Mouse (Mus musculus): ENCODE data around the gene Flcn. TPM values are rescaled to one million over a fixed set of nuclear protein-coding genes. Genes with fewer than 3 reads are reported as not detected.
A peak's percentile ranks its signal among the peaks of the same experiment; 100 is the strongest.

Gene Flcn
- total RNA-seq, 2 experiments from 2014 or later, result 28.2 to 28.8 TPM

DNA sequence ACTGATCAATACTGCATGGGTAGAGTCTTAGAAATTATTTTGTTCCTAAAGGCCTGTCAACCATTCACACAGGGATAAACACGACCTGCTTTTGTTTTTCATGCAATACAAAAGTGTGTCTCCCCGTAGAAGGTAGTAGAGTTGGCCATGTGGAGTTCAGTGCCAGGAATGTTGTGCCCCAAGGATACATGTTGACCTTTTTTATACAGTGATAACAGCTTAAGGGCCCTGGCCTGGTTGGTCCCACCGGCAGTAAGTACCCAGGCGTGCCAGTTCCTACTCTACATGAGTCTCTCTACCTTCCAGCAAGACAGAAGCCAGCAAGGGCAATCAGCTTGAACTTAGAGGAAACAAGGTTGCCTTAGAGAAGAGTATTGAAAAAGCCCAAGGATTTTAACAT, 36.9 kb downstream of the Flcn start:
- DNase-seq (ENCODE audit: low spot score in 2 of 2), result no peak

GRCm38 (mm10) chr11:59772291-59772690, 37.5 kb downstream of the Flcn start:
- no peak for DNase-seq (ENCODE audit: low spot score in 2 of 2)

- no peak for DNase-seq (ENCODE audit: low spot score in 2 of 2)
Observed at GRCm38 (mm10) chr11:59770753-59771152, 39.1 kb downstream of the Flcn start.

DNA sequence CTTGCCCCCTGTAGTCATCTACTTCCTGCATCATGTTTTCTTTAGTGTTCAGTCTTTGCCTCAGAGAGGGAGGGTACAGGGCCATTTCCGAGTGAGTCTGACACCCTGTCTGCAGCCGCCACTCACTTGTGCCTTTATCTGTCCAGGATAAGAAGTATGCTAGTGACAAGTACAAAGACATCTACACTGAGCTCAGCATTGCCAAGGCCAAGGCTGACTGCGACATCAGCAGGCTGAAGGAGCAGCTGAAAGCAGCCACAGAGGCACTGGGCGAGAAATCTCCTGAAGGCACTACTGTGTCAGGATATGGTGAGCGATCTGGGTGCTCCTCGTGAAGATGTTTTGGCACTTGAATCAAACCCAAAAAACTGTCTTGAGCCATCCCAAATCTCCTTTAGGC, 40.1 kb downstream of the Flcn start:
- DNase-seq (ENCODE audit: low spot score in 2 of 2), result no peak

DNA sequence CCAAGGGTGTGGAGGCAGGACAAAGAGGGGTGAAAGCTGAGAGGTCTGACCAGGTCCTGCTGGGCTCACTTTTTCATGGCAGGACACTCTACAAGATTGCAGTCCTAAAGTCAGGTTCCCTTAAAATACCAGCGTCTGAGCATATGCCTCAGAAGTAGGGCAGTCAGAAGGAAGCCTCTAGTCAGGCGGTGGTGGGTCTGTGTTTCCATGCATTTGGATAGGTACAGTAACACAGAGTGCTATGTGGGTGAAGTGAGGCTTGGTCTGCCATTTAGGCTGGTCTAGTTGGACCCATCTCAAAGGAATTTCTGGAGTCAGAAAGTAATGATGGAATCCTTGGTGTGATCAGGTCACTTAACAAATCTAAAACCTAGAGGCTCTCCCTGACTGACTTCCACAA, 40.5 kb downstream of the Flcn start:
- no peak for DNase-seq (ENCODE audit: low spot score in 2 of 2)

GRCm38 (mm10) chr11:59760796-59761195, 49.0 kb downstream of the Flcn start:
- DNase-seq (ENCODE audit: low spot score in 2 of 2), result no peak

DNA sequence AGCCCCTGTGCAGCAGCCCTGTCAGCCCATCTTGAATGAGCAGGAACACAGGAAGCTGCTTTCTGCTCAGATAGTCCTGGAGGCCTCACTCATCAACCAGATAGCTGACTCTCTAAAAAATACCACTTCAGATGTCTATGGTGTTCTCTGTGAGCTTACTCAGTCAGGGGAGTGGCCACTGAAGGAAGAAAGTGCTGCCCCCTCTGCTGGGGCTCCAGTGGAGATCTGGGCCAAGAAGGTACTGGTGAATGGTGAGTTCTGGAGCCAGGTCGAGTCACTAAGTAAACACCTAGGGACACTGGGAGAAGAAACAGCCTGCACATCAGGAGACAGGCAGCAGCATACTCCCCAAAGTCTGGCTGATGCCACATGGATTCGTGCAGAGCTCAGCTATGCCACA, 50.2 kb downstream of the Flcn start:
- DNase-seq (ENCODE audit: low spot score in 2 of 2), result no peak

DNA sequence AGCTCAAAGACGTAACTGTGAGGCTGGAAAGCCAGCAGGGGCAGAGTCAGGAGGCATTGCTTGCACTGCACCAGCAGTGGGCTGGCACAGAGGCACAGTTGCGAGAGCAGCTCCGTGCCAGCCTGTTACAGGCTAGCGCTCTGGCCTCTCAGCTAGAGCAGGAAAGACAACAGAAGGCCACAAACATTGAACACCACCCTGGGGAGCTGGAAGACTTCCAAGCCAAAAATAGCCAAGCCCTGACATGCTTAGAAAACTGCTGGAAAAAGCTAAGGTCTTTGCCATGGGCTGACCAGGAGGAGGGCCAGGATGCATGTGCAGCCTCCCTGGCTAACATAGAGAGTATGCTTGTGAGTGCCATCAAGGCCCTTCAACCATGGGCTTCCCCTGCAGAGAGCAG, 50.6 kb downstream of the Flcn start:
- DNase-seq (ENCODE audit: low spot score in 2 of 2), result peak in 1 of 2 experiments; percentile 40

GRCm38 (mm10) chr11:59758191-59758985, 51.4 kb downstream of the Flcn start:
- no peak for DNase-seq (ENCODE audit: low spot score in 2 of 2)

DNA sequence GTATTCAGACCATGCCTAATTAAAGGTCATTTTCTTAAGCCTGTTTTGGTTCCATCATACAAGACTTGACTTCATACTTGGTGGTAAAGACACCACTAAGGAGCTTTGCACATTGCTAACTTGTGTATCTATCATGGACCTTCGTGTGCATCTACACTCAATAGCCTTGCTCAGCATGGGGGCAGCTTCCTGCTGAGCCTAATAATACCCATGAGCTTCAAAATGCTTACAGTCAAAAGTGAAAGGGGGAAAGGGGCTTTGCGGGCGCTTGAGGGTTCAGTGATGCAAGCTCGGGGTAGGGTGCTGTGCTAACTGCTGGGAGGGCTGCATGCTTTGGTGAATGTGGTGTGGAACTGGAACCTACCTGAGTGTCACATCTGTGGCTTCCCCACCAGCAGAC, 53.5 kb downstream of the Flcn start:
- DNase-seq (ENCODE audit: low spot score in 2 of 2), result no peak

DNA sequence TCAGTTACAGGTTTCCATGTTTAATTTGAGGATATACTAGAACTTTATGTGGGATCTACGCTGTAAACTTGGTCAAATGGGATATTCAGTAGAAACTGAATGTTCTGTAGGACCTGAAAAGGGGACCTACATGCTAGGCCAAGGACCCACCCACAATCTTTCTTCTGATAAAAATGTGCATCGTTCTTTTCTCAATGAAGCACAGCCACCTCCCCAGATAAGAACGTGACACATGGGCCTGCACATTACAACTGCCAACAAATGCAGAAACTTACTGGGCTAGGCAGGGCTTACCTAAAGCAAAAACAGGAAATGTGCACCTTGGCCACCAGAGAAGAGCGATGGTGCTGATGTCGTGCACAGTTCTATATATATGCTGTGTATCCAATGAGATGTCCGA, 55.3 kb downstream of the Flcn start:
- DNase-seq (ENCODE audit: low spot score in 2 of 2), result no peak

DNA sequence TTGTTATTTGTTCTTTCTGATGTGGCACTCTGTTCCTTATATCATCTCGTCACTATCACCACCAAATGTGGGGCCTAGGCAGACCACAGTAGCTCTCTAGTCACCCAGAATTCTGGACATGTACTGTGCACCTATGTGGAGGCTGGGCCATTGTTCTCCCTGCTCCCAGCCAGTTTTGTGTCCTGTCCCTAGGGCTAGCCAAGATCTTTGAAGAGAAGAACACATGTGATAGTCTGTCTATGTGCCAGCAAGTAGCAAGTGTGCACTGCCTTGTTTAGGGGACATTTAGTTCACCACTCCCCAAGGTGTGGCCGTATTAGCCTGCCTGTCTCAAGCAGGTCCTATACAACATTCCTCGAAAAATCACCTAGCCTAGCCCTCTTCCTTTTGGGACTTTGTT, 60.8 kb downstream of the Flcn start:
- DNase-seq (ENCODE audit: low spot score in 2 of 2), result no peak

- DNase-seq (ENCODE audit: low spot score in 2 of 2), result peak in 1 of 2 experiments; percentile 34
Observed at GRCm38 (mm10) chr11:59746614-59747013, 63.2 kb downstream of the Flcn start.

DNA sequence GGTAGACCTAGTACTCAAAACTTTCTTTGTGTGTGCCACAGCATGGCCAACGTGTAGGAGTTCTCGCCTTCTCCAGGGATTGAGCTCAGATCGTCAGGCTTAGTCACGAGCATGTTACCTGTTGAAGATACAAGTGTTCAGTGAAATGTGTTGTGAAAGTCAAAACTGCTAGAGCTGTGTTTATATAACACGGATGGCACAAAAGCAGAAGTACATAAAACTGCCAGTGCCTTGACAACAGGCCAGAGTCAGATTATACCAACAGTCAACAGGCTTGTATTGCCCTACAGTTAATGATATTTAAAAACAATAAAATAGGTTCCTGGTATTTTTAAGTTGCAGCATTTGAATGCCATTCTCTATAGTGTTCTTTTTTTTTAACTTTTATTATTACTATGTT, 64.0 kb downstream of the Flcn start:
- no peak for DNase-seq (ENCODE audit: low spot score in 2 of 2)

DNA sequence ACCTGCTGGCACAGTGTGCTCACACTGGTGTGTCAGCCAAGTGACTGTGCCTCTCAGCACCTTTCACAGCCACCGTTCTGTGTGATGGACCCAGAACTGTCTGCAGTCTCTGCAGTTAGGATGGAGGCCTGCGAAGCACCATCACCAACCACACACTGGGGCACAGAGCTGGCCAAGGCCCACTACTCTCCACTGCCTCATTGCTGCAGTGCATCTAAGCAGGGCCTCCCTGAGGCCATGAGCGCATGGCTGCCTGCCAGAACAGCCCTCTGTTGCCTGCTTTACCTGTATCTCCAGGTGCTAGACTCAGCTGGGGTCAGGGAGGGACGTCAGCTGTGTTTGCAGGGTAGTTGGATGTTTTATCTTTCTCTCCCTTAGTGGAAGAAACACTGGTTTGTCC, 65.4 kb downstream of the Flcn start:
- no peak for DNase-seq (ENCODE audit: low spot score in 2 of 2)

- no peak for DNase-seq (ENCODE audit: low spot score in 2 of 2)
Observed at GRCm38 (mm10) chr11:59743712-59744111, 66.1 kb downstream of the Flcn start.

GRCm38 (mm10) chr11:59743307-59743706, 66.5 kb downstream of the Flcn start:
- no peak for DNase-seq (ENCODE audit: low spot score in 2 of 2)

- DNase-seq (ENCODE audit: low spot score in 2 of 2), result no peak
Observed at GRCm38 (mm10) chr11:59741915-59742314, 67.9 kb downstream of the Flcn start.

Other genes with a start within 250 kb of the Flcn start
- not detected for gene Olfr222, start 233.8 kb downstream of the Flcn start, total RNA-seq (2021)
- not detected for gene Olfr223, start 216.7 kb downstream of the Flcn start, total RNA-seq (2021)
- gene Mprip, start 148.7 kb downstream of the Flcn start, total RNA-seq (2021), result 100 to 1,000 TPM; 213 to 215 TPM
- gene Pld6, start 22.4 kb downstream of the Flcn start, total RNA-seq (2021), result under 1 TPM; 0.44 to 0.66 TPM
- gene Nt5m, start 29.4 kb upstream of the Flcn start, total RNA-seq (2021), result 10 to 100 TPM; 18.8 to 22.6 TPM
- 10 to 100 TPM; 84.8 to 86.3 TPM for gene Cops3, start 29.8 kb upstream of the Flcn start, total RNA-seq (2021)
- 10 to 100 TPM; 20.1 to 21.9 TPM for gene Med9, start 138.2 kb upstream of the Flcn start, total RNA-seq (2021)
- gene Rasd1, start 154.9 kb upstream of the Flcn start, total RNA-seq (2021), result 1 to 10 TPM; 2.2 to 3.4 TPM
- 1 to 10 TPM; 5.9 to 7.7 TPM for gene Pemt, start 236.5 kb upstream of the Flcn start, total RNA-seq (2021)

Measured in gastrocnemius, postnatal 4 days (tissue).